Mouse (Mus musculus): ENCODE measurements around the gene Med27. TPM values are rescaled to one million over a fixed set of nuclear protein-coding genes. Genes with fewer than 3 reads are reported as not detected.

Med27 gene
- polyA plus RNA-seq, 1 experiment, result 44.0 TPM

DNA sequence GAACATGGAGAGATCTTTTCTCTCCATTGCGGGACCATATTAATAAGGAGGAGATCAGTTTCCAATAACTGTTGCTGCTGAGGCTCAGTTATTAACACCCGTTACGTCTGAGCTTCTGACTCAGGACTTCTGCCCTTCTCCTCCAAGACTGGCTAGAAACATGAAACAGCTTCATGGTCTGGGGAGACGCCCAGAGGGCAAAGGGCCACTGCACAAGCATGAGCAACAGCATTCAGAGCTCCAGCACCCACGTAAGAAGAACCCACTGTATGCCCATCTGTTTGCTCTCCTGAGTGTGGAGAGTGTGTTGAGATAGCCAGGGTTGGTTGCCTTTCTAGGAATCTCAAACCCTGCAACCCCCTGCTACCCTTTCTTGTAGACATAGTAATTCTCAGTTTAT, 73.3 kb downstream of the Med27 start:
- Histone ChIP-seq H3K36me3 (ENCODE audit: control insufficient read depth, insufficient read depth) (no peaks in the 10 kb centered on the region), H3K4me3 (no peak overlapping the region), H3K79me2 (ENCODE audit: control insufficient read depth, insufficient read depth) (no peaks in the 10 kb centered on the region), H3K27me3 (ENCODE audit: control insufficient read depth, insufficient read depth, insufficient read length) (no peaks in the 10 kb centered on the region), H3ac (ENCODE audit: control insufficient read depth, insufficient read length) (no peak overlapping the region), H3K4me2 (ENCODE audit: low read depth) (peak overlapping the region; percentile 10)
- TF ChIP-seq USF1 (IDR thresholded peaks at IDR 0.05; ENCODE audit: low read depth) (no peak), MYOD1 (IDR thresholded peaks at IDR 0.05; ENCODE audit: control insufficient read depth in 1 of 3, insufficient read length in 2 of 3, low read depth in 2 of 3) (peak in 1 of 3 experiments; percentile 19)

DNA sequence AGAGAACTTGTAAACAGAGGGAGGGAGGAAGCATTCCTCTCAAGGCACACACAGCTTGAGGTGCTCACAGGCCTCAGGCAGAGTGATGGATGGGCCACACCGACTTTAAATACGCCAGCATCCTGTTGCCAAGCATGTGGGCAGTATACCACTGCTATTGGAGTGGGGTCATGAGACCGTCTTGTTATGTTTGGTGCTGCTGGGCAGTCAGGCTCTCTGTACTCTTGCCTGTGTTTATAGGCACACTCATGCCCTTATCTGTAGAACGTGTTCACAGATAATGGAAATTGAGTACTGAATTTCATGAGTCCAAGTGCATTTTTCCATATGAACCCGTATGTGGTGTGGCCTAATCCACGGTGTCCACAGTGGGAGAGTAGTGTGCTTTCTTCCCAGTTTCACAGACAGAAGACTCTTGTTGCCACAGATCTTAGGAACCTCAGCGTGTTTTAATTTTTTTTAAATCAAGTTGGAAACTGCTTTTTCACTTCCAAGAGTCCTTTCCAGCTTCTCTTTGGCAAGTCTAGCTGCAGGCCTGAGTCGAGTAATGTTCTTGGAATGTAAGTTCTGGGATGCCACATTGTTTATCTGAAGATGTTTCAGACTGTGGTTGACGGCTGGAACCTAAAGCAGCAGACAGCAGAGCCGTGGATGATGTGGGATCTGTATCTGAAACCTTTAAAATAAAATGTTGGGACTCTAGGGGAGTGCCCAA, 75.7 kb downstream of the Med27 start:
- peak overlapping the region; percentile 73 for H3K4me2 ChIP-seq (ENCODE audit: low read depth)
- H3K79me2 ChIP-seq (ENCODE audit: control insufficient read depth, insufficient read depth), result no peaks in the 10 kb centered on the region
- no peak overlapping the region for H3ac ChIP-seq (ENCODE audit: control insufficient read depth, insufficient read length)
- H3K4me3 ChIP-seq, result no peak overlapping the region
- no peaks in the 10 kb centered on the region for H3K27me3 ChIP-seq (ENCODE audit: control insufficient read depth, insufficient read depth, insufficient read length)
- no peaks in the 10 kb centered on the region for H3K36me3 ChIP-seq (ENCODE audit: control insufficient read depth, insufficient read depth)
- TF ChIP-seq REST (IDR thresholded peaks at IDR 0.05; ENCODE audit: insufficient read depth, insufficient read length) (no peak), MYOD1 (IDR thresholded peaks at IDR 0.05; ENCODE audit: control insufficient read depth in 1 of 3, insufficient read length in 2 of 3, low read depth in 2 of 3) (no peak), CEBPB (IDR thresholded peaks at IDR 0.05; ENCODE audit: insufficient read depth, poor library complexity, severe bottlenecking) (no peak), E2F4 (IDR thresholded peaks at IDR 0.05; ENCODE audit: insufficient read depth) (no peak), SRF (IDR thresholded peaks at IDR 0.05; ENCODE audit: control insufficient read depth, insufficient read length, low read depth) (no peak), TCF12 (IDR thresholded peaks at IDR 0.05; ENCODE audit: insufficient read depth, poor library complexity, severe bottlenecking) (no peak)

DNA sequence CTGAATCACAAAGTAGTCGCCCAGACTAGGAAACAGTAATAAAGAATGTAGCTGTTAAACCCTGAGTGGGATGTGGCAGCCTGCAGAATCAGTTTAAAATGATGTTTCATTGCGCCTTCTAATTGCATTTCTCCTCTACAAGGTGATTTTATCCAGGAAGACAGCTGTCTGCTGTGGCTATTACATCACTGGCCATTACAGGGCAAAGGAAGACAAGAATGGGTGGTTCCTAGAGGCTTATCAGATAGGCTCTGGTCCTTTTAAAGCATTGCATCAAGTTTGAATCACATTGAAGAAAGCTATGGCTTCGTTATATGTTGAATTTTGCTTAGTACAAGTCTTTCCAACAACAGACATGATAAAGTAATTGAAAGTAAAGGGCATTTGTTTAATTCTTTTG, 76.4 kb downstream of the Med27 start:
- Histone ChIP-seq H3ac (ENCODE audit: control insufficient read depth, insufficient read length) (no peak overlapping the region), H3K36me3 (ENCODE audit: control insufficient read depth, insufficient read depth) (no peaks in the 10 kb centered on the region), H3K4me3 (no peak overlapping the region), H3K79me2 (ENCODE audit: control insufficient read depth, insufficient read depth) (no peaks in the 10 kb centered on the region), H3K4me2 (ENCODE audit: low read depth) (peak overlapping the region; percentile 73), H3K27me3 (ENCODE audit: control insufficient read depth, insufficient read depth, insufficient read length) (no peaks in the 10 kb centered on the region)
- TF ChIP-seq SRF (IDR thresholded peaks at IDR 0.05; ENCODE audit: control insufficient read depth, insufficient read length, low read depth), result no peak
- TF ChIP-seq MYOG (IDR thresholded peaks at IDR 0.05; ENCODE audit: control insufficient read depth in 1 of 3, insufficient read depth in 1 of 3, insufficient read length in 2 of 3, low read depth in 2 of 3), result peak in 1 of 3 experiments; percentile 69
- TF ChIP-seq CEBPB (IDR thresholded peaks at IDR 0.05; ENCODE audit: insufficient read depth, poor library complexity, severe bottlenecking), result peak; percentile 85
- peak in 2 of 3 experiments; percentile 28 to 45 for TF ChIP-seq MYOD1 (IDR thresholded peaks at IDR 0.05; ENCODE audit: control insufficient read depth in 1 of 3, insufficient read length in 2 of 3, low read depth in 2 of 3)
- TF ChIP-seq TCF12 (IDR thresholded peaks at IDR 0.05; ENCODE audit: insufficient read depth, poor library complexity, severe bottlenecking), result peak; percentile 21
- TF ChIP-seq MAX (IDR thresholded peaks at IDR 0.05; ENCODE audit: low read depth), result no peak
- TF ChIP-seq USF1 (IDR thresholded peaks at IDR 0.05; ENCODE audit: low read depth), result no peak

DNA sequence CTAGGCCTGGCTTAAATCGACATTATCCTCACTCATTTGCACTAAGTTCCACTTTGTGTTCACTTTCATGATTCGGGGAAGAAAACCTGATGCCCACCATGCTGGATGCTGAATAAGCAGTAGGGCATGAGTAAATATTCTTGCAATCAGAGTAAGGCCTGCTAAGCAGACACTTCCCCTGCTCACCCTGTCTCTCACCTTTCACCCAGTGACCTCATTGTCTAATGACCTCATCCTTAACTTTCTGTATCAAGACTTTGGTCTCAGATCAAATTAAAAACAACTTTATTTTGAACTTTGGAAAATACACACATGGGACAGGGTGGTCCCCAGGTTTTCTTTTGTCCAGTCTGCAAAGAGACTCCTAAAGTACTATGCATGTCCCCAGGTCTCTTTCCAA, 78.8 kb downstream of the Med27 start:
- no peak overlapping the region for H3ac ChIP-seq (ENCODE audit: control insufficient read depth, insufficient read length)
- TF ChIP-seq CEBPB (IDR thresholded peaks at IDR 0.05; ENCODE audit: insufficient read depth, poor library complexity, severe bottlenecking), result no peak
- TF ChIP-seq MYOD1 (IDR thresholded peaks at IDR 0.05; ENCODE audit: control insufficient read depth in 1 of 3, insufficient read length in 2 of 3, low read depth in 2 of 3), result no peak
- no peak for TF ChIP-seq MYOG (IDR thresholded peaks at IDR 0.05; ENCODE audit: control insufficient read depth in 1 of 3, insufficient read depth in 1 of 3, insufficient read length in 2 of 3, low read depth in 2 of 3)
- H3K27me3 ChIP-seq (ENCODE audit: control insufficient read depth, insufficient read depth, insufficient read length), result no peaks in the 10 kb centered on the region
- no peak overlapping the region for H3K4me3 ChIP-seq
- no peaks in the 10 kb centered on the region for H3K36me3 ChIP-seq (ENCODE audit: control insufficient read depth, insufficient read depth)
- no peaks in the 10 kb centered on the region for H3K79me2 ChIP-seq (ENCODE audit: control insufficient read depth, insufficient read depth)
- H3K4me2 ChIP-seq (ENCODE audit: low read depth), result no peak overlapping the region

DNA sequence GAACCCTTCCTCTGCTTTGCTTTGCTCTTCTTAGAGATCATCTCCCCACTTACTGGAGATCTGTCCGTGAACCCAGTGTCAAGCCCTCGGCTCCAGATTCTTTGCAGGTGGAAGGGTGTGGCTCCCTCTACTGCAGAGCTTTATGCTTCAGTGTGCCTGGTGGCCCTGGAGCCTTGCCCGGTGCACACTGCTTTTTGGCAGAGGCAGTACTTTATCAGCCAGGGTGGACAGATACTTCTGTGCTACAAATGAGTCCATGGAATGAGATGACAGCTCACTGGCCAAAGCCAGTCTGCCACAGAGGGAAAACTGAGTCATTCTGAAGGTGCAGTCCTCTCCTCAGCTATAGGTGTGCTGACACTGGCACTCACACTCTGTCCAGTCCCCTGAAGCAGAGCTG, 80.1 kb downstream of the Med27 start:
- Histone ChIP-seq H3K79me2 (ENCODE audit: control insufficient read depth, insufficient read depth) (no peaks in the 10 kb centered on the region), H3ac (ENCODE audit: control insufficient read depth, insufficient read length) (no peak overlapping the region), H3K36me3 (ENCODE audit: control insufficient read depth, insufficient read depth) (no peaks in the 10 kb centered on the region), H3K4me3 (no peak overlapping the region), H3K27me3 (ENCODE audit: control insufficient read depth, insufficient read depth, insufficient read length) (no peaks in the 10 kb centered on the region), H3K4me2 (ENCODE audit: low read depth) (no peak overlapping the region)
- no peak for TF ChIP-seq MYOG (IDR thresholded peaks at IDR 0.05; ENCODE audit: control insufficient read depth in 1 of 3, insufficient read depth in 1 of 3, insufficient read length in 2 of 3, low read depth in 2 of 3)
- no peak for TF ChIP-seq MAX (IDR thresholded peaks at IDR 0.05; ENCODE audit: low read depth)
- TF ChIP-seq POLR2A (IDR thresholded peaks at IDR 0.05; ENCODE audit: insufficient read length, low read depth), result no peak
- no peak for TF ChIP-seq TCF12 (IDR thresholded peaks at IDR 0.05; ENCODE audit: insufficient read depth, poor library complexity, severe bottlenecking)
- TF ChIP-seq MYOD1 (IDR thresholded peaks at IDR 0.05; ENCODE audit: control insufficient read depth in 1 of 3, insufficient read length in 2 of 3, low read depth in 2 of 3), result no peak
- TF ChIP-seq POLR2AphosphoS2 (IDR thresholded peaks at IDR 0.05; ENCODE audit: insufficient read length, low read depth), result no peak
- TF ChIP-seq CEBPB (IDR thresholded peaks at IDR 0.05; ENCODE audit: insufficient read depth, poor library complexity, severe bottlenecking), result no peak
- no peak for TF ChIP-seq E2F4 (IDR thresholded peaks at IDR 0.05; ENCODE audit: insufficient read depth)
- no peak for TF ChIP-seq REST (IDR thresholded peaks at IDR 0.05; ENCODE audit: insufficient read depth, insufficient read length)
- no peak for TF ChIP-seq SRF (IDR thresholded peaks at IDR 0.05; ENCODE audit: control insufficient read depth, insufficient read length, low read depth)
- TF ChIP-seq USF1 (IDR thresholded peaks at IDR 0.05; ENCODE audit: low read depth), result no peak

Measured in myocyte (in vitro differentiated cells).